Mouse (Mus musculus): ENCODE data around the gene Exph5. TPM values are rescaled to one million over a fixed set of nuclear protein-coding genes. Genes with fewer than 3 reads are reported as not detected.

Gene Exph5
- polyA plus RNA-seq, 1 experiment from 2014 or later, result 0.39 TPM

DNA sequence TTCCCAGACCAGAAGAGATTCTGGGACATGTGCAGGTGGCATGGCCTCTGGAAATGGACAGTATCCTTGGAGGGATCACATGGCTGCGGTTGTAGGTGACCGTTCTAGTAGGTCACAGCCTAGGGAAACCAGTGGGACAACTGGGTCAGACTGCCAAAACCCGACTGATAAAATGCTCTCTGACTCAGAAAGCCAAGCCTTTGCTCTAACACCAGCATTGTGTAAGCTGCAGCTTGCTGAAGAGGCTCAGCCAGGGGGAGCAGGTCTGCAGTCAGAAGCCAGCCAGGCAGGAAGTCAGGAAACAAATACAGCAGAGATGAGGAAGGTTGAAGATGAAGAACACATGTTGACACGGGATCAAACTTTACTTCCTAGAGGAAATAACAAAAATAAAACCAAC lies 74.4 kb downstream of the Exph5 start:
- Histone ChIP-seq H3K4me1 (ENCODE audit: control insufficient read depth in 2 of 2, insufficient read depth in 2 of 2, low read length in 2 of 2) (peaks cover 0 to 8% of the 10 kb centered on the region in 2 experiments; a peak in 1 of 4 replicates), H3K9me3 (ENCODE audit: control insufficient read depth, low read length) (no peaks in the 10 kb centered on the region), H3K4me2 (ENCODE audit: low read length) (no peak overlapping the region), H3K27me3 (ENCODE audit: control insufficient read depth, insufficient read depth, low read length) (no peaks in the 10 kb centered on the region), H3K36me3 (ENCODE audit: control insufficient read depth, insufficient read depth, low read length) (no peaks in the 10 kb centered on the region), H3K4me3 (ENCODE audit: control insufficient read depth in 1 of 2, insufficient read depth in 1 of 2, low read depth in 1 of 2, low read length in 2 of 2) (no peak overlapping the region), H3K9ac (ENCODE audit: low read length) (no peak overlapping the region), H3K27ac (replicated peaks in 1 of 2; ENCODE audit: control insufficient read depth in 1 of 2, insufficient read depth in 1 of 2, low read depth in 2 of 2, low read length in 2 of 2) (peak overlapping the region; percentile 19 to 28; a peak in 2 of 4 replicates)
- WGBS, result 43% methylated on average over 4 of the region's 4 CpGs
- ATAC-seq (ENCODE audit: insufficient number of reproducible peaks, insufficient read depth, low FRiP score, low read depth), result no peak

GRCm38 (mm10) chr9:53376820-53377219 lies 75.3 kb downstream of the Exph5 start:
- 80% methylated on average over 13 of the region's 13 CpGs for WGBS
- Histone ChIP-seq H3K9ac (ENCODE audit: low read length) (no peak overlapping the region), H3K4me1 (ENCODE audit: control insufficient read depth in 2 of 2, insufficient read depth in 2 of 2, low read length in 2 of 2) (peaks cover 0 to 8% of the 10 kb centered on the region in 2 experiments; a peak in 1 of 4 replicates), H3K27ac (replicated peaks in 1 of 2; ENCODE audit: control insufficient read depth in 1 of 2, insufficient read depth in 1 of 2, low read depth in 2 of 2, low read length in 2 of 2) (no peak overlapping the region), H3K27me3 (ENCODE audit: control insufficient read depth, insufficient read depth, low read length) (no peaks in the 10 kb centered on the region), H3K4me3 (ENCODE audit: control insufficient read depth in 1 of 2, insufficient read depth in 1 of 2, low read depth in 1 of 2, low read length in 2 of 2) (no peak overlapping the region), H3K9me3 (ENCODE audit: control insufficient read depth, low read length) (no peaks in the 10 kb centered on the region), H3K4me2 (ENCODE audit: low read length) (no peak overlapping the region), H3K36me3 (ENCODE audit: control insufficient read depth, insufficient read depth, low read length) (no peaks in the 10 kb centered on the region)
- ATAC-seq (ENCODE audit: insufficient number of reproducible peaks, insufficient read depth, low FRiP score, low read depth), result no peak

DNA sequence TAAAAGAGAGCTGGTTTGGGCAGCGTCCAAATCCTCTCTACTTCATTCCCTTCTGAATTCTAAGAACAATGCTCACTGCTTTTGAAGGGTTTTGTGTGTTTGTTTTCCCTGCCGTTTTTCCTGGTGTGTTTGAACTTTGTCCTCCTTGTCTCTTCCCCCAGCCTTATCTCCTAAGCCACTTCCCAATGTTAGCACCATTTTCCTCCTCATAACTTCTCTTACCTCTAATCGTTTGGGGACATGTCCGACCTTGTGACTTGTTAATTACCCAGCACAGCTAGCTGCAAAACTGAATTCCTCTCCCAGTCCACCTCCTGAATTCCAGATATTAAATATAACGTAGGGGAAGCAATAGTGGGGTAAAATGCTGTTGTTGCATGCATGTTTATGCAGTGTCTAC lies 76.1 kb downstream of the Exph5 start:
- WGBS, result 30% methylated on average over 5 of the region's 5 CpGs
- Histone ChIP-seq H3K27ac (replicated peaks in 1 of 2; ENCODE audit: control insufficient read depth in 1 of 2, insufficient read depth in 1 of 2, low read depth in 2 of 2, low read length in 2 of 2) (no peak overlapping the region), H3K9ac (ENCODE audit: low read length) (no peak overlapping the region), H3K9me3 (ENCODE audit: control insufficient read depth, low read length) (no peaks in the 10 kb centered on the region), H3K4me1 (ENCODE audit: control insufficient read depth in 2 of 2, insufficient read depth in 2 of 2, low read length in 2 of 2) (peaks cover 0 to 8% of the 10 kb centered on the region in 2 experiments; a peak in 1 of 4 replicates), H3K36me3 (ENCODE audit: control insufficient read depth, insufficient read depth, low read length) (no peaks in the 10 kb centered on the region), H3K27me3 (ENCODE audit: control insufficient read depth, insufficient read depth, low read length) (no peaks in the 10 kb centered on the region), H3K4me3 (ENCODE audit: control insufficient read depth in 1 of 2, insufficient read depth in 1 of 2, low read depth in 1 of 2, low read length in 2 of 2) (no peak overlapping the region), H3K4me2 (ENCODE audit: low read length) (no peak overlapping the region)
- no peak for ATAC-seq (ENCODE audit: insufficient number of reproducible peaks, insufficient read depth, low FRiP score, low read depth)

DNA sequence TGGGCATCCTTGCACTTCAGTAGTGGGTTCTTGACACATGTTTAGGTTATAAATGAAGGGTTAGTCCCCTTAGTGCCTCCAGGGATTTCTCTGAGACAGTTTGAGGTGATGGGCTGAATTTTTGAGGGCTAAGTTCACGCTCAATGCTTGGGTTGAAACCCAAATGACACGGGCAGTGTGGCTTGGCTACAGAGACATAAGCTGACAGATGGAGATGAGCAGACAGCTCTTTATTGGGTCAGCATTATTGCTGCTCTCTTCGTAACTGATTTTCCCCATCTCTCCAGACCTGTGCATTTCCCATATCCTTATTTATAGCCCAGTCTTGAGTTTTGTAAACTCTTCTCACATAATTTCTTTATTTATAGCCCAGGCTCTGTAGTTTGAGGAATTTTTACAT lies 76.7 kb downstream of the Exph5 start:
- Histone ChIP-seq H3K4me2 (ENCODE audit: low read length) (no peak overlapping the region), H3K27ac (replicated peaks in 1 of 2; ENCODE audit: control insufficient read depth in 1 of 2, insufficient read depth in 1 of 2, low read depth in 2 of 2, low read length in 2 of 2) (no peak overlapping the region), H3K4me3 (ENCODE audit: control insufficient read depth in 1 of 2, insufficient read depth in 1 of 2, low read depth in 1 of 2, low read length in 2 of 2) (no peak overlapping the region), H3K36me3 (ENCODE audit: control insufficient read depth, insufficient read depth, low read length) (no peaks in the 10 kb centered on the region), H3K9ac (ENCODE audit: low read length) (no peak overlapping the region), H3K4me1 (ENCODE audit: control insufficient read depth in 2 of 2, insufficient read depth in 2 of 2, low read length in 2 of 2) (peaks cover 0 to 8% of the 10 kb centered on the region in 2 experiments; a peak in 1 of 4 replicates), H3K27me3 (ENCODE audit: control insufficient read depth, insufficient read depth, low read length) (no peaks in the 10 kb centered on the region), H3K9me3 (ENCODE audit: control insufficient read depth, low read length) (no peaks in the 10 kb centered on the region)
- 83% methylated on average over 3 of the region's 3 CpGs for WGBS
- no peak for ATAC-seq (ENCODE audit: insufficient number of reproducible peaks, insufficient read depth, low FRiP score, low read depth)

DNA sequence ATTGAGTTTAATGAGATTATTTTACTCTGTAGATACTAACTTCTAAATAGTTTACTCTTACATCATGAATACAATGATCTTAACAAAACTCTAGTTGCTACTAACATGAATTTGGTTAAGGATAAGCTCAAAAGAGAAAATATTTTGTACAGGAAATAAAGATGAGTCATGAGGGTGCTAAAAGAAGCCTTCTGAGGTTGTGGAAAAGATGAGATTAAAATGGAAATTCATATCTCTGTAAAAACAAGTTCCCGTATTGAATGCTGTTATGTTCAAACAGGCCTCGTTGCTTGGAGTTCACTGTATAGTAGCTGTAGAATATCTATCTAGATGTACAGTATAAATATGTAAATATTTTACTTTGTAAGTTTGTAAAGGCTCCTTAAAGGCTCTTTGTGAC lies 79.1 kb downstream of the Exph5 start:
- no peak overlapping the region for H3K27ac ChIP-seq (replicated peaks in 1 of 2; ENCODE audit: control insufficient read depth in 1 of 2, insufficient read depth in 1 of 2, low read depth in 2 of 2, low read length in 2 of 2)
- no peaks in the 10 kb centered on the region for H3K27me3 ChIP-seq (ENCODE audit: control insufficient read depth, insufficient read depth, low read length)
- H3K36me3 ChIP-seq (ENCODE audit: control insufficient read depth, insufficient read depth, low read length), result no peaks in the 10 kb centered on the region
- no peaks in the 10 kb centered on the region for H3K9me3 ChIP-seq (ENCODE audit: control insufficient read depth, low read length)
- H3K4me3 ChIP-seq (ENCODE audit: control insufficient read depth in 1 of 2, insufficient read depth in 1 of 2, low read depth in 1 of 2, low read length in 2 of 2), result no peak overlapping the region
- 59% methylated on average over 2 of the region's 2 CpGs for WGBS
- H3K4me1 ChIP-seq (ENCODE audit: control insufficient read depth in 2 of 2, insufficient read depth in 2 of 2, low read length in 2 of 2), result peaks cover 8 to 9% of the 10 kb centered on the region in 2 experiments; a peak in 2 of 4 replicates
- no peak for ATAC-seq (ENCODE audit: insufficient number of reproducible peaks, insufficient read depth, low FRiP score, low read depth)
- H3K4me2 ChIP-seq (ENCODE audit: low read length), result no peak overlapping the region
- no peak overlapping the region for H3K9ac ChIP-seq (ENCODE audit: low read length)

DNA sequence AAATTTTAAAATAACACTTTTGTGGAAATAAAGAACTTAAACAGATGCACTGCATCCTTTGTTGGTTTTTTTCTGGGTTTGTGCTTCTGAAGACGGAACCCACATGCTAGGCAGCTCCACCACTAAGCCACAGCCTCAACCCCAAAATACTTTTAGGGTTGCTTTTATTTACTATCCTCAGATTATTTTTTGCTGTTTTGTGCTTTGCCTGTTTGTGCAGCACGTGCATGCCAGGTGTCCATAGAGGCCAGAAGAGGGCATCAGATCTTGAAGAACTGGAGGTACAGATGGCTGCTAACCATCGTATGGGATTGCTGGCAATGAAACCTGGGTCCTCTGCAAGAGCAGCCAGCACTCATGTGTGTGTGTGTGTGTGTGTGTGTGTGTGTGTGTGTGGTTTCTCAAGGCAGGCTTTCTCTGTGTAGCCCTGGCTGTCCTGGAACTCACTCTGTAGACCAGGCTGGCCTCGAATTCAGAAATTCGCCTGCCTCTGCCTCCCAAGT lies 79.7 kb downstream of the Exph5 start:
- Histone ChIP-seq H3K4me1 (ENCODE audit: control insufficient read depth in 2 of 2, insufficient read depth in 2 of 2, low read length in 2 of 2) (peaks cover 6 to 9% of the 10 kb centered on the region in 2 experiments; a peak in 1 of 4 replicates), H3K27ac (replicated peaks in 1 of 2; ENCODE audit: control insufficient read depth in 1 of 2, insufficient read depth in 1 of 2, low read depth in 2 of 2, low read length in 2 of 2) (no peak overlapping the region), H3K4me3 (ENCODE audit: control insufficient read depth in 1 of 2, insufficient read depth in 1 of 2, low read depth in 1 of 2, low read length in 2 of 2) (no peak overlapping the region), H3K9ac (ENCODE audit: low read length) (no peak overlapping the region), H3K27me3 (ENCODE audit: control insufficient read depth, insufficient read depth, low read length) (no peaks in the 10 kb centered on the region), H3K9me3 (ENCODE audit: control insufficient read depth, low read length) (no peaks in the 10 kb centered on the region), H3K4me2 (ENCODE audit: low read length) (no peak overlapping the region), H3K36me3 (ENCODE audit: control insufficient read depth, insufficient read depth, low read length) (no peaks in the 10 kb centered on the region)
- no peak for ATAC-seq (ENCODE audit: insufficient number of reproducible peaks, insufficient read depth, low FRiP score, low read depth)
- WGBS, result 77% methylated on average over 5 of the region's 5 CpGs

GRCm38 (mm10) chr9:53383951-53384866 lies 82.7 kb downstream of the Exph5 start, which contains the start of gene Kdelc2:
Kdelc2 (plus strand) TSS chr9:53384025.
- Histone ChIP-seq H3K9me3 (ENCODE audit: control insufficient read depth, low read length) (no peaks in the 10 kb centered on the region), H3K4me3 (ENCODE audit: control insufficient read depth in 1 of 2, insufficient read depth in 1 of 2, low read depth in 1 of 2, low read length in 2 of 2) (peak within 1 kb of the TSS; percentile 69 to 86), H3K27me3 (ENCODE audit: control insufficient read depth, insufficient read depth, low read length) (no peaks in the 10 kb centered on the region), H3K4me1 (ENCODE audit: control insufficient read depth in 2 of 2, insufficient read depth in 2 of 2, low read length in 2 of 2) (peaks cover 0 to 9% of the 10 kb centered on the region in 2 experiments; a peak in 1 of 4 replicates), H3K4me2 (ENCODE audit: low read length) (peak within 1 kb of the TSS; percentile 85), H3K36me3 (ENCODE audit: control insufficient read depth, insufficient read depth, low read length) (peaks cover 8% of the 10 kb centered on the region; the same call in 1 of the 2 replicates), H3K9ac (ENCODE audit: low read length) (peak within 1 kb of the TSS; percentile 94), H3K27ac (replicated peaks in 1 of 2; ENCODE audit: control insufficient read depth in 1 of 2, insufficient read depth in 1 of 2, low read depth in 2 of 2, low read length in 2 of 2) (peak within 1 kb of the TSS; percentile 84 to 97)
- under 1% methylated on average over 56 of the region's 75 CpGs for WGBS
- peak; percentile 91 for ATAC-seq (ENCODE audit: insufficient number of reproducible peaks, insufficient read depth, low FRiP score, low read depth)

All from heart, embryonic 14.5 days (tissue).